Mouse (Mus musculus): Measurements from ENCODE around the gene Tmem110. TPM values are rescaled to one million over a fixed set of nuclear protein-coding genes. Genes with fewer than 3 reads are reported as not detected.

Gene Tmem110
- total and polyA plus RNA-seq, 2 experiments, result 3.7 to 8.2 TPM

GRCm38 (mm10) chr14:30855316-30855715 lies 29.9 kb downstream of the Tmem110 start:
- WGBS, result 40% methylated on average over 3 of the region's 3 CpGs
- peaks cover 5% of the 10 kb centered on the region for H3K79me2 ChIP-seq (ENCODE audit: control insufficient read depth, insufficient read depth, low read length)

GRCm38 (mm10) chr14:30856885-30857507 lies 31.6 kb downstream of the Tmem110 start:
- Histone ChIP-seq H3K27ac (replicated peaks; ENCODE audit: insufficient read depth, low read depth, low read length) (no peak overlapping the region), H3K4me3 (ENCODE audit: insufficient read depth, low read depth, low read length) (no peak overlapping the region), H3K9ac (ENCODE audit: low read depth, low read length) (no peak overlapping the region), H3K36me3 (ENCODE audit: control insufficient read depth, insufficient read depth, low read length) (no peaks in the 10 kb centered on the region), H3K27me3 (ENCODE audit: control insufficient read depth, insufficient read depth, low read length) (no peaks in the 10 kb centered on the region), H3K79me2 (ENCODE audit: control insufficient read depth, insufficient read depth, low read length) (peaks cover 2% of the 10 kb centered on the region; the same call in 1 of the 2 replicates), H3K4me1 (ENCODE audit: control insufficient read depth, insufficient read depth, low read length) (peaks cover 8% of the 10 kb centered on the region)
- WGBS, result 74% methylated on average over 10 of the region's 10 CpGs
- TF ChIP-seq CTCF (IDR thresholded peaks at IDR 0.05; ENCODE audit: low read depth, low read length) (no peak), POLR2A (IDR thresholded peaks at IDR 0.05; ENCODE audit: extremely low read depth, insufficient read depth, low read length) (no peak)
- no peak for DNase-seq (ENCODE audit: extremely low read depth, low read depth, low spot score)

More at GRCm38 (mm10) chr14:30855316-30855715, 29.9 kb downstream of the Tmem110 start:
- peak; percentile 67 for DNase-seq (ENCODE audit: extremely low read depth, low read depth, low spot score)
- H3K4me1 ChIP-seq (ENCODE audit: control insufficient read depth, insufficient read depth, low read length), result no peaks in the 10 kb centered on the region; the same call in 1 of the 2 replicates
- no peaks in the 10 kb centered on the region for H3K36me3 ChIP-seq (ENCODE audit: control insufficient read depth, insufficient read depth, low read length)
- TF ChIP-seq CTCF (IDR thresholded peaks at IDR 0.05; ENCODE audit: low read depth, low read length) (no peak), POLR2A (IDR thresholded peaks at IDR 0.05; ENCODE audit: extremely low read depth, insufficient read depth, low read length) (no peak)
- no peak overlapping the region for H3K4me3 ChIP-seq (ENCODE audit: insufficient read depth, low read depth, low read length)
- H3K9ac ChIP-seq (ENCODE audit: low read depth, low read length), result no peak overlapping the region
- no peak overlapping the region for H3K27ac ChIP-seq (replicated peaks; ENCODE audit: insufficient read depth, low read depth, low read length)
- H3K27me3 ChIP-seq (ENCODE audit: control insufficient read depth, insufficient read depth, low read length), result no peaks in the 10 kb centered on the region

GRCm38 (mm10) chr14:30857990-30858389 lies 32.6 kb downstream of the Tmem110 start:
- no peak overlapping the region for H3K4me3 ChIP-seq (ENCODE audit: insufficient read depth, low read depth, low read length)
- WGBS, result 67% methylated on average over 4 of the region's 4 CpGs
- peak; percentile 44 for DNase-seq (ENCODE audit: extremely low read depth, low read depth, low spot score)
- H3K27me3 ChIP-seq (ENCODE audit: control insufficient read depth, insufficient read depth, low read length), result no peaks in the 10 kb centered on the region
- no peak overlapping the region for H3K9ac ChIP-seq (ENCODE audit: low read depth, low read length)
- no peak overlapping the region for H3K27ac ChIP-seq (replicated peaks; ENCODE audit: insufficient read depth, low read depth, low read length)
- peaks cover 14% of the 10 kb centered on the region for H3K4me1 ChIP-seq (ENCODE audit: control insufficient read depth, insufficient read depth, low read length)
- H3K79me2 ChIP-seq (ENCODE audit: control insufficient read depth, insufficient read depth, low read length), result peaks cover 2% of the 10 kb centered on the region; the same call in 1 of the 2 replicates
- H3K36me3 ChIP-seq (ENCODE audit: control insufficient read depth, insufficient read depth, low read length), result no peaks in the 10 kb centered on the region
- TF ChIP-seq POLR2A (IDR thresholded peaks at IDR 0.05; ENCODE audit: extremely low read depth, insufficient read depth, low read length), result no peak
- TF ChIP-seq CTCF (IDR thresholded peaks at IDR 0.05; ENCODE audit: low read depth, low read length), result peak; percentile 66; the same call in 1 of the 2 replicates

GRCm38 (mm10) chr14:30861421-30862125 lies 36.2 kb downstream of the Tmem110 start:
- peak; percentile 37 for TF ChIP-seq CTCF (IDR thresholded peaks at IDR 0.05; ENCODE audit: low read depth, low read length)
- TF ChIP-seq POLR2A (IDR thresholded peaks at IDR 0.05; ENCODE audit: extremely low read depth, insufficient read depth, low read length), result no peak
- DNase-seq (ENCODE audit: extremely low read depth, low read depth, low spot score), result peak; percentile 98
- H3K27ac ChIP-seq (replicated peaks; ENCODE audit: insufficient read depth, low read depth, low read length), result peak overlapping the region; percentile 34

GRCm38 (mm10) chr14:30862368-30862767 lies 37.0 kb downstream of the Tmem110 start:
- no peak overlapping the region for H3K4me3 ChIP-seq (ENCODE audit: insufficient read depth, low read depth, low read length)
- 0 out of 2 replicates have a peak, but pooled peaks cover 2% of the 10 kb centered on the region for H3K79me2 ChIP-seq (ENCODE audit: control insufficient read depth, insufficient read depth, low read length)
- H3K9ac ChIP-seq (ENCODE audit: low read depth, low read length), result no peak overlapping the region
- H3K27ac ChIP-seq (replicated peaks; ENCODE audit: insufficient read depth, low read depth, low read length), result no peak overlapping the region; the same call in 1 of the 2 replicates
- peaks cover 17% of the 10 kb centered on the region for H3K4me1 ChIP-seq (ENCODE audit: control insufficient read depth, insufficient read depth, low read length)
- H3K27me3 ChIP-seq (ENCODE audit: control insufficient read depth, insufficient read depth, low read length), result no peaks in the 10 kb centered on the region
- WGBS, result 62% methylated on average over 9 of the region's 9 CpGs
- DNase-seq (ENCODE audit: extremely low read depth, low read depth, low spot score), result no peak
- TF ChIP-seq POLR2A (IDR thresholded peaks at IDR 0.05; ENCODE audit: extremely low read depth, insufficient read depth, low read length), result no peak
- no peak for TF ChIP-seq CTCF (IDR thresholded peaks at IDR 0.05; ENCODE audit: low read depth, low read length)
- no peaks in the 10 kb centered on the region for H3K36me3 ChIP-seq (ENCODE audit: control insufficient read depth, insufficient read depth, low read length)

More at GRCm38 (mm10) chr14:30861421-30862125, 36.2 kb downstream of the Tmem110 start:
- Histone ChIP-seq H3K27me3 (ENCODE audit: control insufficient read depth, insufficient read depth, low read length) (no peaks in the 10 kb centered on the region), H3K4me1 (ENCODE audit: control insufficient read depth, insufficient read depth, low read length) (peaks cover 14% of the 10 kb centered on the region), H3K4me3 (ENCODE audit: insufficient read depth, low read depth, low read length) (no peak overlapping the region; the same call in 1 of the 2 replicates), H3K79me2 (ENCODE audit: control insufficient read depth, insufficient read depth, low read length) (peaks cover 2% of the 10 kb centered on the region; the same call in 1 of the 2 replicates), H3K9ac (ENCODE audit: low read depth, low read length) (no peak overlapping the region), H3K36me3 (ENCODE audit: control insufficient read depth, insufficient read depth, low read length) (no peaks in the 10 kb centered on the region)
- WGBS, result 21% methylated on average over 16 of the region's 16 CpGs

All from liver, adult 2 months (tissue).